Mouse (Mus musculus) heart, adult 2 months (tissue): Measurements from ENCODE around the gene Atrip. TPM values are rescaled to one million over a fixed set of nuclear protein-coding genes. Genes with fewer than 3 reads are reported as not detected.
A peak's percentile ranks its signal among the peaks of the same experiment; 100 is the strongest.

Experiments used
- DNase-seq, 2 experiments: peaks; one replicate each; pipeline ENCODE4 v3.0.0; 2021
- H3K27ac ChIP-seq: fragments of 200-600 bp; 2 replicates; pipeline ENCODE4 v1.8.1; 2022
- H3K27me3 ChIP-seq: fragments of 200-500 bp; 2 replicates; pipeline ENCODE4 v1.6.1; 2012; ENCODE audit warnings: mild to moderate bottlenecking, low read length, inconsistent platforms, mixed read lengths; ENCODE audit not compliant: control insufficient read depth, insufficient read depth
- H3K36me3 ChIP-seq: fragments of 200-500 bp; 2 replicates; pipeline ENCODE4 v1.6.1; 2012; ENCODE audit warnings: low read length, inconsistent platforms; ENCODE audit not compliant: control insufficient read depth, insufficient read depth
- H3K4me1 ChIP-seq: fragments of 200-500 bp; 2 replicates; pipeline ENCODE4 v1.6.1; 2011; ENCODE audit warnings: low read length; ENCODE audit not compliant: control insufficient read depth, insufficient read depth
- H3K4me3 ChIP-seq: fragments of 200-600 bp; 2 replicates; pipeline ENCODE4 v1.8.1; 2022
- H3K79me2 ChIP-seq: fragments of 200-500 bp; replicated peaks from 2 replicates; pipeline ENCODE4 v1.6.1; 2012; ENCODE audit warnings: mild to moderate bottlenecking, inconsistent platforms, low read length, moderate library complexity, mixed read lengths; ENCODE audit not compliant: control insufficient read depth, insufficient read depth
- H3K9ac ChIP-seq: fragments of 200-500 bp; 2 replicates; pipeline ENCODE4 v1.6.1; 2012; ENCODE audit warnings: low read depth, mild to moderate bottlenecking, control low read depth, inconsistent platforms, low read length, mixed read lengths
- CTCF ChIP-seq: fragments of 200-600 bp; IDR thresholded peaks from 2 replicates; pipeline ENCODE4 v1.8.1; 2022; ENCODE audit warnings: antibody characterized with exemption, mild to moderate bottlenecking, moderate library complexity
- EP300 ChIP-seq: fragments of 200-500 bp; IDR thresholded peaks from 2 replicates; pipeline ENCODE4 v1.6.1; 2011; ENCODE audit warnings: low read depth, low read length, control low read depth; ENCODE audit not compliant: insufficient read depth
- POLR2A ChIP-seq: fragments of 200-500 bp; IDR thresholded peaks from 2 replicates; pipeline ENCODE4 v1.6.1; 2011; ENCODE audit warnings: mild to moderate bottlenecking, low read depth, low read length, control low read depth; ENCODE audit not compliant: insufficient read depth
- WGBS: fragments of 180-500 bp; shearing (Covaris S2); methylation state at CpG from one replicate; pipeline ENCODE4 v1.1.7; 2018; 5-methylcytosine and 5-hydroxymethylcytosine counted together
- intact Hi-C: fragments of 180-260 bp; cut with DNase I; formaldehyde crosslinking; loops from one replicate; pipeline ENCODE4 v1.15.1; 2025
- polyA plus RNA-seq: library from polyadenylated mRNA; depleted of rRNA; stranded (reverse); fragments of >200 nt; gene quantifications from 2 replicates; pipeline ENCODE4 v1.2.3, GENCODE M21; 2012; rRNA removed
- total RNA-seq, 2 experiments: library from RNA; stranded (reverse); gene quantifications; 2 replicates each; pipeline ENCODE4 v1.2.3; 2021

Gene Atrip
- total and polyA plus RNA-seq, 3 experiments, result 8.0 to 10.0 (median 9.0) TPM

DNA sequence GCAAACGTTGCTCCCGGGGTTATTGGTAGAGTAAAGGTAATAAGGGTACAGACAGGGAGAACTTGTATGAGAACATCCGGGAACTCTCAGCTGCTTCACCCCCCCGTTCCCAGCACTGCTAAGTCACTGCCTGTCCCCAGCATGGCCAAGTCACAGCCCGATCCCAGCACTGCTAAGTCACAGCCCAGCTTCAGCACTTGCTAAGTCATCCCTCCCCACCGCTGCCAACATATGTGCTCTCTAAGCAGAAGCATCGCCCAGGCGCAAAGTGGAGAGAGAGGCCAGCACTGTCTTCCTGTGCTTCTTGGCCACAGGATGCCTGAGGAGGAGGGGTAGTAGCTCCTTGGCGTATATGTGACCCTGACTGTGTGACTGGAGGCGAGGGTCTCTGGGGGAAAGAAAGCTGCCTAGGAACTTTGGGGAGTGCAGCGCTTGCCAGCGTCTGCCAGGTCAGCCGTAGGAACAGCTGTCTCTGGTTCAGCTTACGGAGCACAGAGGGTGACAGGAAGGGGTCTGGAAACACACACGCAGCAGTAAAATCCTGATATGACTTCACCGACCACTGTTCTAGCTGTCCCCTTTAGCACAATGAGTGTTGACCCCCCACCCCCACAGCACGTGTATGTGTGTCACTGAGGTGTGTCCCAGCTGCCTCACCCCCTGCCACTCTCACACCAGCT, 64.1 kb downstream of the Atrip start:
- Histone ChIP-seq H3K27ac (peak overlapping the region; percentile 9; the same call in 1 of the 2 replicates), H3K36me3 (no peaks in the 10 kb centered on the region), H3K79me2 (no peaks in the 10 kb centered on the region), H3K4me3 (no peak overlapping the region), H3K27me3 (no peaks in the 10 kb centered on the region), H3K4me1 (peaks cover 4% of the 10 kb centered on the region), H3K9ac (peak overlapping the region; percentile 9)
- 22% methylated on average over 17 of the region's 17 CpGs for WGBS
- intact Hi-C loops, result no loop called here
- peak; percentile 46 to 58 for DNase-seq
- TF ChIP-seq EP300 (peak; percentile 55; the same call in 1 of the 2 replicates), CTCF (no peak), POLR2A (no peak; the same call in 1 of the 2 replicates)

GRCm38 (mm10) chr9:109008994-109009635, 64.8 kb downstream of the Atrip start:
- H3K27me3 ChIP-seq, result no peaks in the 10 kb centered on the region
- intact Hi-C loops, result no loop called here
- peaks cover 4% of the 10 kb centered on the region for H3K4me1 ChIP-seq
- WGBS, result 57% methylated on average over 10 of the region's 10 CpGs
- no peak for DNase-seq
- no peaks in the 10 kb centered on the region for H3K36me3 ChIP-seq
- TF ChIP-seq EP300 (no peak), CTCF (no peak), POLR2A (no peak)
- peak overlapping the region; percentile 9 for H3K9ac ChIP-seq
- no peak overlapping the region for H3K27ac ChIP-seq
- H3K79me2 ChIP-seq, result no peaks in the 10 kb centered on the region
- H3K4me3 ChIP-seq, result no peak overlapping the region

GRCm38 (mm10) chr9:109008081-109008480, 65.8 kb downstream of the Atrip start:
- intact Hi-C loops, result no loop called here
- Histone ChIP-seq H3K4me1 (peaks cover 4% of the 10 kb centered on the region), H3K27me3 (no peaks in the 10 kb centered on the region), H3K79me2 (no peaks in the 10 kb centered on the region), H3K27ac (no peak overlapping the region), H3K36me3 (no peaks in the 10 kb centered on the region), H3K9ac (no peak overlapping the region), H3K4me3 (no peak overlapping the region)
- WGBS, result 87% methylated on average over 9 of the region's 9 CpGs
- TF ChIP-seq EP300 (no peak), POLR2A (no peak), CTCF (no peak)
- no peak for DNase-seq

Other genes with a start within 250 kb of the Atrip start
- gene Celsr3, start 247.8 kb downstream of the Atrip start, total RNA-seq, result under 1 TPM; 0.02 to 0.03 TPM
- 0.06 and 0.41 TPM in 2 replicates for gene Celsr3, start 247.8 kb downstream of the Atrip start, polyA plus RNA-seq
- 10 to 100 TPM; 20.8 to 24.3 TPM for gene Slc26a6, start 220.8 kb downstream of the Atrip start, total RNA-seq
- 34.5 and 47.8 TPM in 2 replicates for gene Slc26a6, start 220.8 kb downstream of the Atrip start, polyA plus RNA-seq
- gene Tmem89, start 159.5 kb downstream of the Atrip start, total RNA-seq, result not detected
- 0.35 and 0.47 TPM in 2 replicates for gene Tmem89, start 159.5 kb downstream of the Atrip start, polyA plus RNA-seq
- 1,000 to 10,000 TPM; 2,061 to 2,422 TPM for gene Uqcrc1, start 137.5 kb downstream of the Atrip start, total RNA-seq
- 2,481 and 2,989 TPM in 2 replicates for gene Uqcrc1, start 137.5 kb downstream of the Atrip start, polyA plus RNA-seq
- under 1 TPM; 0.30 to 0.47 TPM for gene Col7a1, start 120.5 kb downstream of the Atrip start, total RNA-seq
- 0.57 and 1.1 TPM in 2 replicates for gene Col7a1, start 120.5 kb downstream of the Atrip start, polyA plus RNA-seq
- gene Ucn2, start 88.1 kb downstream of the Atrip start, total RNA-seq, result not detected
- gene Ucn2, start 88.1 kb downstream of the Atrip start, polyA plus RNA-seq, result 0.20 TPM in 1 of 2 replicates, not detected in the other
- gene Pfkfb4, start 82.3 kb downstream of the Atrip start, total RNA-seq, result 1 to 10 TPM; 1.3 to 1.9 TPM
- gene Pfkfb4, start 82.3 kb downstream of the Atrip start, polyA plus RNA-seq, result 7.3 and 7.4 TPM in 2 replicates
- 10 to 100 TPM; 40.3 to 43.2 TPM for gene Shisa5, start 35.6 kb downstream of the Atrip start, total RNA-seq
- 170 and 218 TPM in 2 replicates for gene Shisa5, start 35.6 kb downstream of the Atrip start, polyA plus RNA-seq
- gene Trex1, start 14.4 kb downstream of the Atrip start, total RNA-seq, result 10 to 100 TPM; 12.6 to 13.3 TPM
- 45.8 and 55.2 TPM in 2 replicates for gene Trex1, start 14.4 kb downstream of the Atrip start, polyA plus RNA-seq
- gene Ccdc51, start 8.4 kb upstream of the Atrip start, total RNA-seq, result 10 to 100 TPM; 11.1 to 11.8 TPM
- 7.0 and 9.2 TPM in 2 replicates for gene Ccdc51, start 8.4 kb upstream of the Atrip start, polyA plus RNA-seq
- gene Tma7, start 8.5 kb upstream of the Atrip start, total RNA-seq, result 100 to 1,000 TPM; 218 to 235 TPM
- gene Tma7, start 8.5 kb upstream of the Atrip start, polyA plus RNA-seq, result 41.4 and 59.3 TPM in 2 replicates
- gene Plxnb1, start 21.3 kb upstream of the Atrip start, total RNA-seq, result 10 to 100 TPM; 15.7 to 21.1 TPM
- 25.0 and 31.9 TPM in 2 replicates for gene Plxnb1, start 21.3 kb upstream of the Atrip start, polyA plus RNA-seq
- not detected for gene Fbxw21, start 87.9 kb upstream of the Atrip start, total RNA-seq
- gene Fbxw21, start 87.9 kb upstream of the Atrip start, polyA plus RNA-seq, result not detected in 2 replicates
- not detected for gene Fbxw13, start 121.9 kb upstream of the Atrip start, total RNA-seq
- gene Fbxw13, start 121.9 kb upstream of the Atrip start, polyA plus RNA-seq, result not detected in 2 replicates
- gene Fbxw20, start 160.6 kb upstream of the Atrip start, total RNA-seq, result not detected
- not detected in 2 replicates for gene Fbxw20, start 160.6 kb upstream of the Atrip start, polyA plus RNA-seq
- gene Fbxw14, start 213.6 kb upstream of the Atrip start, total RNA-seq, result not detected
- gene Fbxw14, start 213.6 kb upstream of the Atrip start, polyA plus RNA-seq, result not detected in 2 replicates